Mouse (Mus musculus): ENCODE measurements around the gene Crebrf.

Crebrf gene

GRCm38 (mm10) chr17:26705463-26706359 is 9.7 kb upstream of the Crebrf start:
- no peak for DNase-seq (ENCODE audit: low read depth, low spot score)

GRCm38 (mm10) chr17:26707066-26707465 is 8.4 kb upstream of the Crebrf start:
- no peak for DNase-seq (ENCODE audit: low read depth, low spot score)

- no peak for DNase-seq (ENCODE audit: low read depth, low spot score)
Observed at GRCm38 (mm10) chr17:26708499-26708898, 7.0 kb upstream of the Crebrf start.

GRCm38 (mm10) chr17:26708993-26709590 is 6.4 kb upstream of the Crebrf start:
- no peak for DNase-seq (ENCODE audit: low read depth, low spot score)

- DNase-seq (ENCODE audit: low read depth, low spot score), result no peak
Observed at GRCm38 (mm10) chr17:26710049-26710448, 5.4 kb upstream of the Crebrf start.

- peak; percentile 92 for DNase-seq (ENCODE audit: low read depth, low spot score)
Observed at GRCm38 (mm10) chr17:26715916-26716717, 667 bp downstream of the Crebrf start.

- DNase-seq (ENCODE audit: low read depth, low spot score), result no peak
Observed at GRCm38 (mm10) chr17:26717868-26718267, 2.4 kb downstream of the Crebrf start.

- DNase-seq (ENCODE audit: low read depth, low spot score), result no peak
Observed at GRCm38 (mm10) chr17:26719405-26719804, 4.0 kb downstream of the Crebrf start.

- DNase-seq (ENCODE audit: low read depth, low spot score), result no peak
Observed at GRCm38 (mm10) chr17:26721802-26722201, 6.4 kb downstream of the Crebrf start.

GRCm38 (mm10) chr17:26724790-26725189 is 9.3 kb downstream of the Crebrf start:
- no peak for DNase-seq (ENCODE audit: low read depth, low spot score)

GRCm38 (mm10) chr17:26726674-26727073 is 11.2 kb downstream of the Crebrf start:
- DNase-seq (ENCODE audit: low read depth, low spot score), result no peak

GRCm38 (mm10) chr17:26727110-26727755 is 11.8 kb downstream of the Crebrf start:
- DNase-seq (ENCODE audit: low read depth, low spot score), result no peak

- DNase-seq (ENCODE audit: low read depth, low spot score), result no peak
Observed at GRCm38 (mm10) chr17:26742581-26742980, 27.1 kb downstream of the Crebrf start.

GRCm38 (mm10) chr17:26743294-26743693 is 27.8 kb downstream of the Crebrf start:
- no peak for DNase-seq (ENCODE audit: low read depth, low spot score)

GRCm38 (mm10) chr17:26749975-26750374 is 34.5 kb downstream of the Crebrf start:
- no peak for DNase-seq (ENCODE audit: low read depth, low spot score)

GRCm38 (mm10) chr17:26752297-26752696 is 36.8 kb downstream of the Crebrf start:
- no peak for DNase-seq (ENCODE audit: low read depth, low spot score)

- DNase-seq (ENCODE audit: low read depth, low spot score), result no peak
Observed at GRCm38 (mm10) chr17:26753476-26753875, 38.0 kb downstream of the Crebrf start.

GRCm38 (mm10) chr17:26767100-26767753 is 51.8 kb downstream of the Crebrf start:
- DNase-seq (ENCODE audit: low read depth, low spot score), result no peak

- DNase-seq (ENCODE audit: low read depth, low spot score), result no peak
Observed at GRCm38 (mm10) chr17:26767754-26768124, 52.3 kb downstream of the Crebrf start.

GRCm38 (mm10) chr17:26776211-26776610 is 60.8 kb downstream of the Crebrf start:
- no peak for DNase-seq (ENCODE audit: low read depth, low spot score)

GRCm38 (mm10) chr17:26778001-26778400 is 62.6 kb downstream of the Crebrf start:
- DNase-seq (ENCODE audit: low read depth, low spot score), result no peak
